Mouse (Mus musculus): ENCODE measurements around the gene Ccdc61.

DNA sequence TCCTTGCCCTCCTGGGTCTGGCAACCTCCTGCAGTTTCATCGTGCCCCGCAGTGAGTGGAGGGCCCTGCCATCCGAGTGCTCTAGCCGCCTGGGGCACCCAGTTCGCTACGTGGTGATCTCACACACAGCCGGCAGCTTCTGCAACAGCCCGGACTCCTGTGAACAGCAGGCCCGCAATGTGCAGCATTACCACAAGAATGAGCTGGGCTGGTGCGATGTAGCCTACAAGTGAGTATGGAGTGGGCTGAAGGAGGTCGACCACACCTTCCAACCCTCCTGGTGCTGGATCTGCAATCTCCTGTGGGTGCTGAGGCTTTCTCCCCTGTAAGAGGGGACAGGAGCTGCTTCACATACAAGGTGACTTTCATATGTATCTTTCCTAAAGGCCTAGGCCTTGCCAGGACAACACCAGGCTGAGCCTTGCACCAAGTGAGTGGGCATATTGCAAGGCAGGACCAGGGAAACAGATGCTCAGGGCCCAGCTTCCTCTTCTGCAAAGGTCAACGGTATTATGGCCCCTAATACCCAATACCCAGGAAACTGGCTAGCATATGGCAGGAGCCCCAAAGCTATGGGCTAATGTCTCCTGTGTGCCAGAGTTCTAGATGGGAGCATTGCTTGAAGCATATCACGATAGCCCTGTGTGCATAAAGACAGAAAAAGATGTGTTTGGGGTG, 25.3 kb downstream of the Ccdc61 start:
- TF ChIP-seq CTCF (IDR thresholded peaks at IDR 0.05; ENCODE audit: extremely low read depth, insufficient read depth, insufficient read length, insufficient replicate concordance) (no peak), POLR2A (IDR thresholded peaks at IDR 0.05; ENCODE audit: low read depth, low read length) (no peak)
